Mouse (Mus musculus): ENCODE measurements around the gene Apbb2. TPM values are rescaled to one million over a fixed set of nuclear protein-coding genes. Genes with fewer than 3 reads are reported as not detected.

Apbb2 gene
- polyA plus RNA-seq, 2 experiments = 15.8 to 45.8 TPM

DNA sequence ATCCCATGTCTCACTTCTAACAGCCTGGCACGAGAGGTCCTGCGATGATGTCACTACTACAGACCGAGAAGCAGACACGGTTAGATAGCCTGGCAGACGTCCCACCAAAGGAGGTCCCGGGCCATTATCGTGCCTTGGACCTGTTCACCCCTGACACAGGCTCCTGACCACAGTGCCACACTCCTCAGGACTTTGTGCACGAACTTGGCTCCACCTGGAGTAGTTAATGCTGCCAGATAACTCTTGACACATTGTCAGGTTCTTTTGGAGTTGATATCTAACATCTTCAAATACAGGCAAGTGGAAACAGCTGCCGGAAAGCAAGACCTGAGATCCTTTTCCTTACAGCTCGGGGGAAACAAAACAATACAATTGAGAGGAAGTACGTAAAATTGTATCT lies 148.9 kb downstream of the Apbb2 start:
- 0 out of 2 replicates have a peak, but pooled peaks cover 4% of the 10 kb centered on the region for H3K4me1 ChIP-seq (ENCODE audit: control insufficient read depth, insufficient read depth, low read length)
- H3K4me3 ChIP-seq (replicated peaks; ENCODE audit: low read length) = no peak overlapping the region
- WGBS = 66% methylated on average over 11 of the region's 11 CpGs
- no peaks in the 10 kb centered on the region for H3K27me3 ChIP-seq (ENCODE audit: control insufficient read depth, insufficient read depth, low read length)
- TF ChIP-seq POLR2A (IDR thresholded peaks at IDR 0.05; ENCODE audit: borderline replicate concordance, extremely low read depth, insufficient read depth, insufficient read length) = no peak
- H3K27ac ChIP-seq (replicated peaks; ENCODE audit: low read depth, low read length) = no peak overlapping the region
- no peaks in the 10 kb centered on the region for H3K36me3 ChIP-seq (ENCODE audit: control insufficient read depth, insufficient read depth, low read length)
- DNase-seq (ENCODE audit: low spot score) (no peak), ATAC-seq (ENCODE audit: low FRiP score, low read depth) (no peak)
- no peak overlapping the region for H3K9ac ChIP-seq (ENCODE audit: low read depth, low read length, severe bottlenecking)
- no peak overlapping the region for H3K4me2 ChIP-seq (replicated peaks; ENCODE audit: low read depth, low read length, severe bottlenecking)
- H3K9me3 ChIP-seq (ENCODE audit: control insufficient read depth, low read length) = no peaks in the 10 kb centered on the region

GRCm38 (mm10) chr5:66468331-66469001 lies 150.1 kb downstream of the Apbb2 start:
- H3K9me3 ChIP-seq (ENCODE audit: control insufficient read depth, low read length) = no peaks in the 10 kb centered on the region
- H3K4me1 ChIP-seq (ENCODE audit: control insufficient read depth, insufficient read depth, low read length) = 0 out of 2 replicates have a peak, but pooled peaks cover 4% of the 10 kb centered on the region
- no peak overlapping the region for H3K9ac ChIP-seq (ENCODE audit: low read depth, low read length, severe bottlenecking)
- no peak for ATAC-seq (ENCODE audit: low FRiP score, low read depth)
- H3K27ac ChIP-seq (replicated peaks; ENCODE audit: low read depth, low read length) = no peak overlapping the region
- no peaks in the 10 kb centered on the region for H3K36me3 ChIP-seq (ENCODE audit: control insufficient read depth, insufficient read depth, low read length)
- WGBS = 34% methylated on average over 4 of the region's 4 CpGs
- no peak overlapping the region for H3K4me2 ChIP-seq (replicated peaks; ENCODE audit: low read depth, low read length, severe bottlenecking)
- no peaks in the 10 kb centered on the region for H3K27me3 ChIP-seq (ENCODE audit: control insufficient read depth, insufficient read depth, low read length)
- no peak for DNase-seq (ENCODE audit: low spot score)
- no peak for TF ChIP-seq POLR2A (IDR thresholded peaks at IDR 0.05; ENCODE audit: borderline replicate concordance, extremely low read depth, insufficient read depth, insufficient read length)
- H3K4me3 ChIP-seq (replicated peaks; ENCODE audit: low read length) = no peak overlapping the region

- H3K4me2 ChIP-seq (replicated peaks; ENCODE audit: low read depth, low read length, severe bottlenecking) = no peak overlapping the region
- 75% methylated on average over 8 of the region's 8 CpGs for WGBS
- no peak for TF ChIP-seq POLR2A (IDR thresholded peaks at IDR 0.05; ENCODE audit: borderline replicate concordance, extremely low read depth, insufficient read depth, insufficient read length)
- H3K9me3 ChIP-seq (ENCODE audit: control insufficient read depth, low read length) = no peaks in the 10 kb centered on the region
- H3K36me3 ChIP-seq (ENCODE audit: control insufficient read depth, insufficient read depth, low read length) = peaks cover 10% of the 10 kb centered on the region; the same call in 1 of the 2 replicates
- no peak overlapping the region for H3K27ac ChIP-seq (replicated peaks; ENCODE audit: low read depth, low read length)
- peaks cover 3% of the 10 kb centered on the region; the same call in 1 of the 2 replicates for H3K4me1 ChIP-seq (ENCODE audit: control insufficient read depth, insufficient read depth, low read length)
- DNase-seq (ENCODE audit: low spot score) (no peak), ATAC-seq (ENCODE audit: low FRiP score, low read depth) (no peak)
- H3K27me3 ChIP-seq (ENCODE audit: control insufficient read depth, insufficient read depth, low read length) = no peaks in the 10 kb centered on the region
- no peak overlapping the region for H3K9ac ChIP-seq (ENCODE audit: low read depth, low read length, severe bottlenecking)
- no peak overlapping the region for H3K4me3 ChIP-seq (replicated peaks; ENCODE audit: low read length)
Observed at GRCm38 (mm10) chr5:66462665-66463064, 155.9 kb downstream of the Apbb2 start.

GRCm38 (mm10) chr5:66458851-66459250 lies 159.7 kb downstream of the Apbb2 start:
- Histone ChIP-seq H3K4me1 (ENCODE audit: control insufficient read depth, insufficient read depth, low read length) (peaks cover 3% of the 10 kb centered on the region; the same call in 1 of the 2 replicates), H3K27me3 (ENCODE audit: control insufficient read depth, insufficient read depth, low read length) (no peaks in the 10 kb centered on the region), H3K9me3 (ENCODE audit: control insufficient read depth, low read length) (no peaks in the 10 kb centered on the region), H3K4me2 (replicated peaks; ENCODE audit: low read depth, low read length, severe bottlenecking) (no peak overlapping the region), H3K9ac (ENCODE audit: low read depth, low read length, severe bottlenecking) (no peak overlapping the region), H3K27ac (replicated peaks; ENCODE audit: low read depth, low read length) (no peak overlapping the region), H3K36me3 (ENCODE audit: control insufficient read depth, insufficient read depth, low read length) (peaks cover 10% of the 10 kb centered on the region; the same call in 1 of the 2 replicates), H3K4me3 (replicated peaks; ENCODE audit: low read length) (no peak overlapping the region)
- no peak for ATAC-seq (ENCODE audit: low FRiP score, low read depth)
- TF ChIP-seq POLR2A (IDR thresholded peaks at IDR 0.05; ENCODE audit: borderline replicate concordance, extremely low read depth, insufficient read depth, insufficient read length) = no peak
- WGBS = 84% methylated on average over 5 of the region's 5 CpGs
- no peak for DNase-seq (ENCODE audit: low spot score)

DNA sequence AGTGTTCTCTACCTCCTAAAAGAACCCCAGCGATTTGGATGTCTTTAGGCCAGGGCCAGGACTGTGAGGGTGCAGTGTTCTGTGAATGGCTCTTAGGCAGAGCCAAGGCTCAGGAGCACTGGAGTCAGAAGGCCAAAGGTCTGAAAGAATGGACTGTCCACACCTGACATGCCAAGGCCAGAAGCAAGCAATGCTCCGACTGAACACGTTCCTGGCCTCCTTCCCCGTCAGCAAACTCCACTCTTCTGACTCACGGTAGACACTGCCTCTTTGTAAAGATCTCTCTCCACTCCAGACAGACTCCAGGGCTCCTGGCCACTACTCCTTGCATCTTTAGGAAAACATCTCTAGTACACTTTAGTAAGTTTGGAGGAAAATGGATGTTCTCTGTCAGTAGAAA lies 163.3 kb downstream of the Apbb2 start:
- ATAC-seq (ENCODE audit: low FRiP score, low read depth) (no peak), DNase-seq (ENCODE audit: low spot score) (no peak)
- Histone ChIP-seq H3K27me3 (ENCODE audit: control insufficient read depth, insufficient read depth, low read length) (no peaks in the 10 kb centered on the region), H3K9ac (ENCODE audit: low read depth, low read length, severe bottlenecking) (no peak overlapping the region), H3K4me1 (ENCODE audit: control insufficient read depth, insufficient read depth, low read length) (peaks cover 3% of the 10 kb centered on the region; the same call in 1 of the 2 replicates), H3K9me3 (ENCODE audit: control insufficient read depth, low read length) (no peaks in the 10 kb centered on the region), H3K4me3 (replicated peaks; ENCODE audit: low read length) (no peak overlapping the region), H3K27ac (replicated peaks; ENCODE audit: low read depth, low read length) (no peak overlapping the region), H3K4me2 (replicated peaks; ENCODE audit: low read depth, low read length, severe bottlenecking) (no peak overlapping the region), H3K36me3 (ENCODE audit: control insufficient read depth, insufficient read depth, low read length) (peaks cover 18% of the 10 kb centered on the region)
- WGBS = 79% methylated on average over 5 of the region's 5 CpGs
- TF ChIP-seq POLR2A (IDR thresholded peaks at IDR 0.05; ENCODE audit: borderline replicate concordance, extremely low read depth, insufficient read depth, insufficient read length) = no peak
